Mouse (Mus musculus) myocyte (in vitro differentiated cells): ENCODE measurements at regions not wholly inside any gene's neighbourhood (a gene's known extent, or its start where the extent isn't known, plus 50 kb on each side); places are given as distances from the start of the nearest gene placed in this dataset.

Experiments
- CEBPB ChIP-seq: IDR thresholded peaks from 2 replicates; pipeline ENCODE4 v1.6.1; 2011; ENCODE audit warnings: mild to moderate bottlenecking, moderate library complexity; ENCODE audit not compliant: poor library complexity, insufficient read depth, severe bottlenecking
- E2F4 ChIP-seq: IDR thresholded peaks from one replicate; pipeline ENCODE4 v1.6.1; 2011; ENCODE audit warnings: mild to moderate bottlenecking, control low read depth, moderate library complexity; ENCODE audit not compliant: insufficient read depth
- MAX ChIP-seq: IDR thresholded peaks from one replicate; pipeline ENCODE4 v1.6.1; 2011; ENCODE audit warnings: low read depth, mild to moderate bottlenecking, control low read depth
- MYOD1 ChIP-seq, 3 experiments: IDR thresholded peaks; one replicate each; pipeline ENCODE4 v1.6.1; 2011; ENCODE audit warnings: control low read depth in 2 of 3, low read depth in 2 of 3, mild to moderate bottlenecking in 2 of 3, moderate library complexity in 1 of 3; ENCODE audit not compliant: insufficient read length in 2 of 3, control insufficient read depth in 1 of 3
- MYOG ChIP-seq, 3 experiments: IDR thresholded peaks; one replicate each; pipeline ENCODE4 v1.6.1; 2011; ENCODE audit warnings: control low read depth in 2 of 3, low read depth in 2 of 3, mild to moderate bottlenecking in 2 of 3; ENCODE audit not compliant: insufficient read length in 2 of 3, control insufficient read depth in 1 of 3, insufficient read depth in 1 of 3
- POLR2A ChIP-seq: IDR thresholded peaks from one replicate; pipeline ENCODE4 v1.6.1; 2011; ENCODE audit warnings: low read depth, mild to moderate bottlenecking, control low read depth, moderate library complexity; ENCODE audit not compliant: insufficient read length
- POLR2AphosphoS2 ChIP-seq: IDR thresholded peaks from one replicate; pipeline ENCODE4 v1.6.1; 2011; ENCODE audit warnings: low read depth, control low read depth; ENCODE audit not compliant: insufficient read length
- REST ChIP-seq: IDR thresholded peaks from one replicate; pipeline ENCODE4 v1.6.1; 2011; ENCODE audit warnings: mild to moderate bottlenecking, control low read depth, moderate library complexity; ENCODE audit not compliant: insufficient read depth, insufficient read length
- TCF12 ChIP-seq: IDR thresholded peaks from one replicate; pipeline ENCODE4 v1.6.1; 2011; ENCODE audit warnings: mild to moderate bottlenecking, control low read depth; ENCODE audit not compliant: poor library complexity, insufficient read depth, severe bottlenecking
- USF1 ChIP-seq: IDR thresholded peaks from one replicate; pipeline ENCODE4 v1.6.1; 2011; ENCODE audit warnings: low read depth, mild to moderate bottlenecking, control low read depth, moderate library complexity

DNA sequence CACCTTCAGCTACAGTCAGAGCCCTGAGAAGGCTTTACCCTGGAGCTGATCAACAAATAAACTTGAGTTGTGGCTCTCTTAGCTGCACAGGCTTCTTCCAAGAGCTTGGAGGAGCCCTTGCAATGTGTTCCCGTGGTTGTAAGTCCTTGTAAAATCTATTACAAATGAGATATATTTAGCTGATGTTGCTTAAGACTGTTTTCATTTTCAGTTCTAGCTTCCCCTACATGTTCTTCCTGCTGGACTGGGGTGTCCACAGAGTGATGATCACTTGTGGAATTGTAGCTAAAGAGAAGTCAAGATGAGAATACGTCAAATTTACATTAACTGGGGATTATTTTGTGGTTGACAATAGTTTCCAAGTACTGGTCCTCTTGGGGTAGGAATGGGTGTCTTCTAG is 161.3 kb upstream of the Inhba start:
- TF ChIP-seq MAX (no peak), MYOD1 (IDR thresholded peaks at IDR 0.05; ENCODE audit: control insufficient read depth in 1 of 3, insufficient read length in 2 of 3, low read depth in 2 of 3) (no peak), POLR2A (no peak), POLR2AphosphoS2 (no peak), TCF12 (no peak), USF1 (no peak), REST (no peak), E2F4 (no peak), CEBPB (no peak), MYOG (IDR thresholded peaks at IDR 0.05; ENCODE audit: control insufficient read depth in 1 of 3, insufficient read depth in 1 of 3, insufficient read length in 2 of 3, low read depth in 2 of 3) (no peak)
